Mouse (Mus musculus): ENCODE data around the gene Ankrd28.
"Not testable (repeated sequence)": the region's sequence is repeated elsewhere in the genome, so short reads cannot be mapped to it uniquely, and the experiment has no call there.

Ankrd28 gene

GRCm38 (mm10) chr14:31793979-31794775 lies 36.3 kb downstream of the Ankrd28 start:
- DNase-seq = peak; percentile 42

- DNase-seq = peak; percentile 54
Observed at GRCm38 (mm10) chr14:31790797-31791196, 39.7 kb downstream of the Ankrd28 start.

- no peak for DNase-seq
Observed at GRCm38 (mm10) chr14:31786906-31787305, 43.5 kb downstream of the Ankrd28 start.

GRCm38 (mm10) chr14:31785681-31786080 lies 44.8 kb downstream of the Ankrd28 start:
- no peak for DNase-seq

GRCm38 (mm10) chr14:31784975-31785374 lies 45.5 kb downstream of the Ankrd28 start:
- DNase-seq = no peak

- peak; percentile 24 for DNase-seq
Observed at GRCm38 (mm10) chr14:31781309-31782049, 49.0 kb downstream of the Ankrd28 start.

GRCm38 (mm10) chr14:31780412-31781233 lies 49.8 kb downstream of the Ankrd28 start:
- DNase-seq = no peak

GRCm38 (mm10) chr14:31773518-31773917 lies 56.9 kb downstream of the Ankrd28 start:
- DNase-seq = no peak

- DNase-seq = no peak
Observed at GRCm38 (mm10) chr14:31772251-31772650, 58.2 kb downstream of the Ankrd28 start.

GRCm38 (mm10) chr14:31768531-31768930 lies 61.9 kb downstream of the Ankrd28 start:
- no peak for DNase-seq

GRCm38 (mm10) chr14:31764083-31764482 lies 66.4 kb downstream of the Ankrd28 start:
- no peak for DNase-seq

GRCm38 (mm10) chr14:31761727-31762126 lies 68.7 kb downstream of the Ankrd28 start:
- DNase-seq = no peak

- no peak for DNase-seq
Observed at GRCm38 (mm10) chr14:31759195-31759594, 71.3 kb downstream of the Ankrd28 start.

- DNase-seq = not testable (repeated sequence)
Observed at GRCm38 (mm10) chr14:31758410-31758809, 72.0 kb downstream of the Ankrd28 start.

GRCm38 (mm10) chr14:31748239-31748873 lies 82.1 kb downstream of the Ankrd28 start:
- DNase-seq = no peak

GRCm38 (mm10) chr14:31742523-31742922 lies 87.9 kb downstream of the Ankrd28 start:
- no peak for DNase-seq

- DNase-seq = no peak
Observed at GRCm38 (mm10) chr14:31734811-31735210, 95.6 kb downstream of the Ankrd28 start.

- no peak for DNase-seq
Observed at GRCm38 (mm10) chr14:31727522-31727921, 102.9 kb downstream of the Ankrd28 start.

- no peak for DNase-seq
Observed at GRCm38 (mm10) chr14:31722746-31723145, 107.7 kb downstream of the Ankrd28 start.

- DNase-seq = no peak
Observed at GRCm38 (mm10) chr14:31721256-31721655, 109.2 kb downstream of the Ankrd28 start.

- DNase-seq = no peak
Observed at GRCm38 (mm10) chr14:31718332-31718731, 112.1 kb downstream of the Ankrd28 start.

GRCm38 (mm10) chr14:31717360-31717759 lies 113.1 kb downstream of the Ankrd28 start:
- no peak for DNase-seq

GRCm38 (mm10) chr14:31715669-31716068 lies 114.8 kb downstream of the Ankrd28 start:
- DNase-seq = no peak

All from kidney, adult 9 months (tissue).